Mouse (Mus musculus): ENCODE data around the gene Cox17. TPM values are rescaled to one million over a fixed set of nuclear protein-coding genes. Genes with fewer than 3 reads are reported as not detected.

The Cox17 gene
- polyA plus RNA-seq, 1 experiment from 2014 or later, result 148 TPM

- no peak for ATAC-seq (ENCODE audit: low FRiP score, low TSS enrichment)
- H3K9ac ChIP-seq (ENCODE audit: low read depth, low read length), result no peak overlapping the region
- no peak overlapping the region for H3K4me2 ChIP-seq (replicated peaks; ENCODE audit: low read depth, low read length)
- peaks cover 14% of the 10 kb centered on the region for H3K4me1 ChIP-seq (ENCODE audit: control insufficient read depth, insufficient read depth, low read length)
- H3K4me3 ChIP-seq (ENCODE audit: low read length), result no peak overlapping the region
- WGBS, result 87% methylated on average over 6 of the region's 6 CpGs
- no peak overlapping the region for H3K27ac ChIP-seq (ENCODE audit: low read depth, low read length)
- H3K36me3 ChIP-seq (ENCODE audit: control insufficient read depth, insufficient read depth, low read length), result no peaks in the 10 kb centered on the region
- no peaks in the 10 kb centered on the region for H3K9me3 ChIP-seq (ENCODE audit: control insufficient read depth, low read length)
- H3K27me3 ChIP-seq (ENCODE audit: control insufficient read depth, insufficient read depth, low read length), result no peaks in the 10 kb centered on the region
These were observed 54.7 kb downstream of the Cox17 start for GRCm38 (mm10) chr16:38401468-38401867.

Other genes with a start within 250 kb of the Cox17 start
- 0.19 TPM in 1 of 2 replicates, not detected in the other for gene Nr1i2, start 52.2 kb upstream of the Cox17 start, polyA plus RNA-seq (2014; fragmentation: Nextera tagmentation; extraction: Ambion mirVana)
- gene Maats1, start 4.8 kb upstream of the Cox17 start, polyA plus RNA-seq (2014; fragmentation: Nextera tagmentation; extraction: Ambion mirVana), result 0.11 TPM in 1 of 2 replicates, not detected in the other
- not detected in 2 replicates for gene Gm21987, start within 50 bp of the Cox17 start, polyA plus RNA-seq (2014; fragmentation: Nextera tagmentation; extraction: Ambion mirVana)
- gene Popdc2, start 15.2 kb downstream of the Cox17 start, polyA plus RNA-seq (2014; fragmentation: Nextera tagmentation; extraction: Ambion mirVana), result 0.11 and 0.35 TPM in 2 replicates
- 0.39 and 0.79 TPM in 2 replicates for gene Pla1a, start 86.2 kb downstream of the Cox17 start, polyA plus RNA-seq (2014; fragmentation: Nextera tagmentation; extraction: Ambion mirVana)
- gene Adprh, start 105.7 kb downstream of the Cox17 start, polyA plus RNA-seq (2014; fragmentation: Nextera tagmentation; extraction: Ambion mirVana), result 82.6 and 98.3 TPM in 2 replicates
- 0.34 and 0.51 TPM in 2 replicates for gene Cd80, start 108.6 kb downstream of the Cox17 start, polyA plus RNA-seq (2014; fragmentation: Nextera tagmentation; extraction: Ambion mirVana)
- gene Timmdc1, start 175.7 kb downstream of the Cox17 start, polyA plus RNA-seq (2014; fragmentation: Nextera tagmentation; extraction: Ambion mirVana), result 29.1 and 31.8 TPM in 2 replicates
- 50.9 and 63.5 TPM in 2 replicates for gene Poglut1, start 203.3 kb downstream of the Cox17 start, polyA plus RNA-seq (2014; fragmentation: Nextera tagmentation; extraction: Ambion mirVana)
- 90.5 and 121 TPM in 2 replicates for gene Tmem39a, start 211.7 kb downstream of the Cox17 start, polyA plus RNA-seq (2014; fragmentation: Nextera tagmentation; extraction: Ambion mirVana)